Mouse (Mus musculus) intestine, embryonic 14.5 days (tissue): Measurements from ENCODE around the gene Foxo1. TPM values are rescaled to one million over a fixed set of nuclear protein-coding genes. Genes with fewer than 3 reads are reported as not detected.

Experiments used
- ATAC-seq: fragments of 200-750 bp; cut with Nextera tagmentation; replicated peaks from 2 replicates; pipeline ENCODE4 v1.8.0; 2017; ENCODE audit warnings: low read depth, moderate number of reproducible peaks, moderate TSS enrichment, moderate library complexity; ENCODE audit not compliant: low FRiP score, low TSS enrichment
- DNase-seq: peaks from one replicate; pipeline ENCODE4 v3.0.0-alpha.2; 2018; ENCODE audit warnings: low spot score
- H3K27ac ChIP-seq: fragments of 300-500 bp; sonication (generic); 2 replicates; pipeline ENCODE4 v1.5.1; 2014; ENCODE audit warnings: low read depth, mild to moderate bottlenecking, control low read depth
- H3K27me3 ChIP-seq: fragments of 300-500 bp; sonication (generic); replicated peaks from 2 replicates; pipeline ENCODE4 v1.6.1; 2014; ENCODE audit warnings: low read length, control low read depth; ENCODE audit not compliant: control insufficient read depth, insufficient read depth
- H3K36me3 ChIP-seq: fragments of 300-500 bp; sonication (generic); 2 replicates; pipeline ENCODE4 v1.6.1; 2014; ENCODE audit warnings: low read length, control low read depth; ENCODE audit not compliant: control insufficient read depth, insufficient read depth
- H3K4me1 ChIP-seq: fragments of 300-500 bp; sonication (generic); replicated peaks from 2 replicates; pipeline ENCODE4 v1.6.1; 2014; ENCODE audit warnings: low read length, control low read depth, mixed read lengths; ENCODE audit not compliant: control insufficient read depth, insufficient read depth
- H3K4me2 ChIP-seq: fragments of 300-500 bp; sonication (generic); 2 replicates; pipeline ENCODE4 v1.6.1; 2014; ENCODE audit warnings: low read length
- H3K4me3 ChIP-seq: fragments of 300-500 bp; sonication (generic); 2 replicates; pipeline ENCODE4 v1.5.1; 2014; ENCODE audit warnings: low read depth, low read length, control low read depth, mixed read lengths
- H3K9ac ChIP-seq: fragments of 300-500 bp; sonication (generic); 2 replicates; pipeline ENCODE4 v1.6.1; 2014; ENCODE audit warnings: mild to moderate bottlenecking, low read length
- H3K9me3 ChIP-seq: fragments of 300-500 bp; sonication (generic); 2 replicates; pipeline ENCODE4 v1.6.1; 2016; ENCODE audit warnings: low read length, control low read depth; ENCODE audit not compliant: control insufficient read depth
- WGBS: fragments of 180-500 bp; shearing (Covaris S2); extraction: QIAGEN DNeasy Blood & Tissue Kit; methylation state at CpG from one replicate; pipeline ENCODE4 v1.1.7; 2014; 5-methylcytosine and 5-hydroxymethylcytosine counted together
- polyA plus RNA-seq: library from polyadenylated mRNA; unstranded; fragments of >200 nt; fragmentation: Nextera tagmentation; extraction: Ambion mirVana; gene quantifications from 2 replicates; pipeline ENCODE4 v1.2.1, GENCODE M21; 2014

The Foxo1 gene
- polyA plus RNA-seq, 1 experiment from 2014 or later, result 8.2 TPM

GRCm38 (mm10) chr3:52243271-52244021 is 24.7 kb upstream of the Foxo1 start:
- Histone ChIP-seq H3K27ac (no peak overlapping the region), H3K27me3 (no peaks in the 10 kb centered on the region), H3K4me2 (no peak overlapping the region), H3K36me3 (no peaks in the 10 kb centered on the region), H3K4me3 (no peak overlapping the region), H3K9ac (no peak overlapping the region), H3K9me3 (no peaks in the 10 kb centered on the region), H3K4me1 (no peaks in the 10 kb centered on the region)
- no peak for ATAC-seq
- 53% methylated on average over 12 of the region's 12 CpGs for WGBS
- DNase-seq, result peak; percentile 77

DNA sequence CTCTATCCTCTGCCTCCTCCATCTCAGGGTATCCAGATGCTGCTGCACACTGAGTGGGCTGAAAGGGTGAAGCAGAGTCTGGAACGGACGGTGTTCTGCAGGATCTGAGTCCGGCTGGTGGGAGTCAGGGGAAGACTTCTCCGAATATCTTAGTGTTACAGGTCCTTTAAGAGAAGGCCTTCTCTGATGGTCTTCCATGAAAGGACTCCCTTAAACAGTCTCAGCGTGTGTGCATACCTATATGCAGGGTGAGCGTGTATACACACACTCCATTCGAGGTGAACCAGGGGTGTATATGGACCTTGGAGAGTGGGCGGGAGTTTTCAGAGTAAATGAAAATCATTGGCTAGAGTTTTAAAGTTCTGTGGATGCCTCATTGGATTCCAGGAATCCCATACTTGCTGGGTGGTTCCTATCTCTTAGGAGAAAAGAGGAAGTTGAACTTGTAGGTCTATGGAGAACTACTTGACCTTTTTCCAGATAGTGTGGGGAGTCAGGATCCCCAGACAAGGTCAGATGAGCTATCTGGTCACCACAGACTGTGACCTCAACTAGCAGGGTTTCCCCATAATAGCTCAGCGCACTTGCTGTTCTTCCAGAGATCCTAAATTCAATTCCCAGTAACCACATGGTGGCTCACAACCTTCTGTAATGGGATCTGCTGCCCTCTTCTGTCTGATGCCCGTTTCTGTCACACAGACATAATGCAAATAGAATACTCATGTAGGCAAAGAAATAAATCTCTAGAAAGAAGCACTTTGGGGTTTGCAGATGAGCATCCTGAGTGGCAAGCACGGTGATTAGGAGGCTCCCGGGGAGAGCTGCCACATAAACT is 21.9 kb upstream of the Foxo1 start:
- DNase-seq (no peak), ATAC-seq (no peak)
- no peak overlapping the region for H3K4me2 ChIP-seq
- H3K27me3 ChIP-seq, result no peaks in the 10 kb centered on the region
- H3K4me1 ChIP-seq, result no peaks in the 10 kb centered on the region
- 82% methylated on average over 12 of the region's 12 CpGs for WGBS
- H3K27ac ChIP-seq, result no peak overlapping the region
- no peaks in the 10 kb centered on the region for H3K36me3 ChIP-seq
- no peak overlapping the region for H3K4me3 ChIP-seq
- no peak overlapping the region for H3K9ac ChIP-seq
- no peaks in the 10 kb centered on the region for H3K9me3 ChIP-seq

DNA sequence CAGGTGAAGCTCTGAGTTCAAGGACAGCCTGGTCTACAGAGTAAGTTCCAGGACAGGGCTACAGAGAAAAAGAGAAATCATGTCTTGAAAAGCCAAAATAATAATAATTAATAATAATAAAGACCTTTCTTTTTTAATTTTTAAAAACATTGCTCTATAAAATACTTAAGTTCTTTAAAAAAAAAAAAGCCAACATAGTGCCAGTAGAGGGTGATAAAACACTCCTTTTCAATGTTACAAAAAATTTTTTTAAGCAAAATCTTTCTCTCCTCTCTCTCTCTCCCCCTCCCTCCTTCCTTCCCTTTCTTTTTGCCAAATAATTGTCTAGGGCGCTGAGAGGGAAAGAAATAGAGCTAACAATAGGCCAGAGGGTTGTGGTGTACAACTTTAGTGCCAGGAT is 17.0 kb upstream of the Foxo1 start:
- Histone ChIP-seq H3K27me3 (no peaks in the 10 kb centered on the region), H3K4me1 (no peaks in the 10 kb centered on the region), H3K36me3 (no peaks in the 10 kb centered on the region), H3K9ac (no peak overlapping the region), H3K27ac (no peak overlapping the region), H3K9me3 (no peaks in the 10 kb centered on the region), H3K4me3 (no peak overlapping the region), H3K4me2 (no peak overlapping the region)
- ATAC-seq (no peak), DNase-seq (no peak)
- 37% methylated on average over 1 of the region's 1 CpGs for WGBS

GRCm38 (mm10) chr3:52253656-52254461 is 14.3 kb upstream of the Foxo1 start:
- Histone ChIP-seq H3K9me3 (no peaks in the 10 kb centered on the region), H3K36me3 (no peaks in the 10 kb centered on the region), H3K27me3 (no peaks in the 10 kb centered on the region), H3K9ac (no peak overlapping the region), H3K4me3 (no peak overlapping the region), H3K4me1 (no peaks in the 10 kb centered on the region), H3K27ac (no peak overlapping the region), H3K4me2 (no peak overlapping the region)
- ATAC-seq (peak; percentile 82), DNase-seq (peak; percentile 70)
- WGBS, result 25% methylated on average over 14 of the region's 14 CpGs

GRCm38 (mm10) chr3:52254496-52254895 is 13.6 kb upstream of the Foxo1 start:
- no peak overlapping the region for H3K4me3 ChIP-seq
- 8% methylated on average over 2 of the region's 2 CpGs for WGBS
- peak; percentile 51 for DNase-seq

DNA sequence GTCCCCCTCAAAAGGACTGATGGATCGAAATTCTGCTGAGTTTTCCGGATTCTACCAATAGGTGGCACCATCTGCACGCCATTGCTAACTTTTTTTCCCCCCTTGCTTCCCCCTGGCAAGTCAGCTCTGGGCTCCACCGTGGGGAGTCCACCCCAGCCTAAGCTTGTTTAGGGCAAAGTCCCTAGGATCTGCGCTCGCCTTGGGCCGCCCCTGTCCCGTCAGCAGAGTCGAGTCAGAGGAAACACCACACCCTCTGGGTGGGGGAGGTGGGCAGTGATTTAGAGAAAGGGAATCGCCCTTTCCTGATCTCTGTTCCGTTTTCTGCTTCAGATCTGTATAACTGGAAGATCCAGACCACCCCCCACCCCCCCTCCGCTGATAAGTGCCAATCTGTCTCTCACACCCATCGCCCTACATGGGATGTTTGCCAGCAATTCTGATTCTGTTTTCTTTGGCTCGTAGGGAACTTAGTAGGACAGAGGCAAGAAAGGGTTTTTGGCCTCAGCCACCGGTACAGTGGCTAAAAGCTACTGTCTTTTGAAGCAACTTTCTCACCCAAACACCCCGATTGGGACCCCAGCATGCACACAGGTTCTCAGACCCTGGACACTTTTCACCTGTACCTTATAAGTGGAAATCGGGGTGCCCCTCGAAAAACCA is 10.2 kb upstream of the Foxo1 start:
- Histone ChIP-seq H3K27ac (no peak overlapping the region), H3K4me2 (peak overlapping the region; percentile 54), H3K9ac (peak overlapping the region; percentile 20; the same call in 1 of the 2 replicates), H3K4me3 (peak overlapping the region; percentile 28), H3K27me3 (no peaks in the 10 kb centered on the region), H3K4me1 (no peaks in the 10 kb centered on the region), H3K36me3 (no peaks in the 10 kb centered on the region), H3K9me3 (no peaks in the 10 kb centered on the region)
- peak; percentile 81 for DNase-seq
- 11% methylated on average over 18 of the region's 18 CpGs for WGBS
- ATAC-seq, result peak; percentile 75

More at GRCm38 (mm10) chr3:52254496-52254895, 13.6 kb upstream of the Foxo1 start:
- ATAC-seq, result no peak
- H3K4me1 ChIP-seq, result no peaks in the 10 kb centered on the region
- H3K9ac ChIP-seq, result no peak overlapping the region
- H3K27ac ChIP-seq, result no peak overlapping the region
- no peaks in the 10 kb centered on the region for H3K36me3 ChIP-seq
- H3K27me3 ChIP-seq, result no peaks in the 10 kb centered on the region
- no peak overlapping the region for H3K4me2 ChIP-seq
- H3K9me3 ChIP-seq, result no peaks in the 10 kb centered on the region

DNA sequence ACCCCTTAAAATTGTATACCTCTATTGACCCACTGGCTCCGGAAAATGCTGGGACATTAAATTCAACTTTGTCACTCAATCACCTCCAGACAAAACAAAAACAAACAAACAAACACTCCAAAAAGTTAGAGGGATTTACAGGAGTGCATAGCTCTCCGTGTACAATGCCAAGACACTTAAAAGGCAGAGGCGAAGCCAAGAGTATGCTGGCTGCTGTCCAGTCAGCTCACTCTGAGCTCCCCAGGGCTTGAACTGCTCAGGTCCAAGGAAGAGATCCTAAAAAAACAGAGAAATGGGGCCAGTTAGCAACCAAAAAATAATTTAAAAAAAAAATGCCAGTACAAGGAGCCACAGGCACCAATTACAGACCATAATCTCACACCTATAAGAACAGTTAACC is 9.6 kb upstream of the Foxo1 start:
- Histone ChIP-seq H3K4me2 (no peak overlapping the region), H3K4me1 (no peaks in the 10 kb centered on the region), H3K4me3 (no peak overlapping the region), H3K36me3 (no peaks in the 10 kb centered on the region), H3K9ac (no peak overlapping the region), H3K27ac (no peak overlapping the region), H3K9me3 (no peaks in the 10 kb centered on the region), H3K27me3 (no peaks in the 10 kb centered on the region)
- DNase-seq (peak; percentile 50), ATAC-seq (no peak)
- WGBS, result 38% methylated on average over 3 of the region's 3 CpGs
